Mouse (Mus musculus): ENCODE measurements around the gene Wars. TPM values are rescaled to one million over a fixed set of nuclear protein-coding genes. Genes with fewer than 3 reads are reported as not detected.
A peak's percentile ranks its signal among the peaks of the same experiment; 100 is the strongest.

Gene Wars
- polyA plus RNA-seq (2016; fragmentation: Nextera tagmentation; extraction: Ambion mirVana), result 142 and 143 TPM in 2 replicates

DNA sequence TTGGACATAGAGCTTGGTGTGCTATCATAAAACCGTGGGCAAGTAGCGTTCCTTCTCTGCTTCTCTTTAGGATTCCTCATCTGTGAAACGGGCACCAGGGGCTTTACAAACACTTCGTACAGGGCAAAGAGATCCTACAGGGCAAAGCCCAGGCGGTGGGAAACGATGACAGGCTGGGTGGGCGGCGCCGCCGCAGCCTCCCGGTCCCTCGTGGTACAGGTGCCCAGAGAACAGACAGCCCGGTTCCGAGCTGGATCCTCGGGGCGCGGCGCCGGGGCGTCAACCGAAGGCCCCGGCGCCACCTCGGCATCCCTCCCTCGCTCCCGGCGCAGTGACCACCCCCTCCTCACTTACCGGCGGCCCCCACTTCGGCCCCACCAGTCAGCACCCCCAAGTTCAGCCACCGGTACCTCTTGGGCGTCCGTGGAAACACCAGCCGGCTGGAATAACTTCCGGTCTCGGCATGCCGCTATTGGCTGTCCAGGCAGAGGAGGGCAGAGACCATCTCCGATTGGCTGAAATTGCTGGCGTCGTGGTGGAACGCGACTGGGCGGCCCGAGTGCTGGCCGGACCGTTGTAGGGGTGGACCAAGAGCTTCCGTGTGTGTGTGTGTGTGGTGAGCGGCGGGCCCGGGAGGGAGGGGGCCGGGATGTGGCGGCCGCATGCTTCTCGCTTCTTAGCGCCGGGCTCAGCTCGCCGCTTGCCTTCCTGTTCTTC, at the start of gene Wars:
TSS of gene Wars (minus strand) at position 460 of the 717 bp plus-strand sequence.
- Histone ChIP-seq H3K4me1 (replicated peaks) (peaks cover 25% of the 10 kb centered on the region), H3K27ac (peak within 1 kb of the TSS; percentile 91), H3K4me3 (peak within 1 kb of the TSS; percentile 94), H3K36me3 (peaks cover 33% of the 10 kb centered on the region), H3K27me3 (ENCODE audit: insufficient read depth, poor library complexity, severe bottlenecking) (no peaks in the 10 kb centered on the region), H3K9me3 (no peaks in the 10 kb centered on the region)
- peak; percentile 97 for DNase-seq (ENCODE audit: low spot score)
- whole genome bisulfite sequencing, result under 1% methylated on average over 58 of the region's 58 CpGs

DNA sequence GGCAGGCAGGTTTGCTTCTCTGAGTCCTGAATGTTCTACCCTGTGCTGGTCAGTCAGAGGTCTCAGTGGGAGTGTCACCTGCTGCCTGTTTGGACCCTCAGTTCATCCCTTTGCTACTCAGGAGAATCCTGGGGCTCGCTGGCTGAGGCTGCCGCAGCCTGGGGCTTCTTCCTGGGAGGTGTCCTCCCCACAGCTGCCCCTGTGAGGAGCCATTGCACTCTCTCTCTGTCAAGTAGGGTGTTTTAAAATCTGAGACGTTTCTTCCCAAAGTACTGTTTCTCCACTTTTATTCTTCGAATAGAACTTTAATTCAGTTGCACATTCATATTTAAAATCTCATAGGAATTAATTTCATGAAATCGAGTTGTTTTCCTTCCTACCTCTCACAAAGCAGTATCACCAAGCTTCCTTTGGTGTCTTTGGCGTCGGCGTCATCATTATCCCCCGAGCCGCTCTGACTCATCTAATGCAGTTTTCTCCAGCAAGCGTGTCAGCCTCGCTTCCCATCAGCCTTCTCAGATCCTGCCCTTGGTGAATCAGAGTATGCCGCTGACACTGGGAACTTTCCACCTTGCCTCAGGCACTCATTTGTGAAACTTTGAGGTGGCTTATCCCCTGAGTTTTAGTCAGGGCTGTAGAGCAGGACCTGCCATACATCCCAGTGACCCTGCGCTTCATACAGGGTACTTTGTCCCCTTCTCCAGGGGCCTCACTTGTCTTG, 48.4 kb upstream of the Wars start:
- H3K27me3 ChIP-seq (ENCODE audit: insufficient read depth, poor library complexity, severe bottlenecking), result no peaks in the 10 kb centered on the region
- DNase-seq (ENCODE audit: low spot score), result no peak
- no peaks in the 10 kb centered on the region for H3K9me3 ChIP-seq
- H3K36me3 ChIP-seq, result no peaks in the 10 kb centered on the region
- no peak overlapping the region for H3K4me3 ChIP-seq
- 86% methylated on average over 14 of the region's 14 CpGs for WGBS
- peaks cover 4% of the 10 kb centered on the region for H3K4me1 ChIP-seq (replicated peaks)
- H3K27ac ChIP-seq, result peak overlapping the region; percentile 40

- no peaks in the 10 kb centered on the region for H3K27me3 ChIP-seq (ENCODE audit: insufficient read depth, poor library complexity, severe bottlenecking)
- H3K9me3 ChIP-seq, result no peaks in the 10 kb centered on the region
- H3K27ac ChIP-seq, result no peak overlapping the region
- WGBS, result 65% methylated on average over 2 of the region's 2 CpGs
- H3K36me3 ChIP-seq, result no peaks in the 10 kb centered on the region
- H3K4me3 ChIP-seq, result no peak overlapping the region
- H3K4me1 ChIP-seq (replicated peaks), result peaks cover 9% of the 10 kb centered on the region
- DNase-seq (ENCODE audit: low spot score), result no peak
Measured at GRCm38 (mm10) chr12:108941282-108941681, 47.3 kb upstream of the Wars start.

DNA sequence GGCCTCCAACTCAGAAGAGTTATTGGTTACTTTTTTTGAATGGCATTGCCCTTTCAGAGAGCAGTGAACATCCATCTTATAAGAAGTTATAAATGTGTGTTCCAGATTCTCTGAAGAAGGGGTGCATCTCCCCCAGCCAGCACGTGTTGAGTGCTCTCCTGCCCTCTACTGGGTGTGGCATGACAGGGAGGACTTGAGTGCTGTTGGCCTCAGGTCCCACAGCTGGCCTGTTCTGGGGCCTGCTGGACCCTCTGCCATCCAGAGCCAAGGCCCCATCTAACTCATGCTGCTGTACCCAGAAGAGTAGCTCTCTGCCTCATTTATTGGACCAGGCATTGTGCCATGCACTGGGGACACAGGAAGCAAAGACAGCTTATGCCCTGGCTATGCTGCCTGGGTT, 46.3 kb upstream of the Wars start:
- WGBS, result 61% methylated on average over 1 of the region's 1 CpGs
- no peak overlapping the region for H3K27ac ChIP-seq
- H3K9me3 ChIP-seq, result no peaks in the 10 kb centered on the region
- peaks cover 9% of the 10 kb centered on the region for H3K4me1 ChIP-seq (replicated peaks)
- H3K36me3 ChIP-seq, result no peaks in the 10 kb centered on the region
- no peak for DNase-seq (ENCODE audit: low spot score)
- no peak overlapping the region for H3K4me3 ChIP-seq
- no peaks in the 10 kb centered on the region for H3K27me3 ChIP-seq (ENCODE audit: insufficient read depth, poor library complexity, severe bottlenecking)

DNA sequence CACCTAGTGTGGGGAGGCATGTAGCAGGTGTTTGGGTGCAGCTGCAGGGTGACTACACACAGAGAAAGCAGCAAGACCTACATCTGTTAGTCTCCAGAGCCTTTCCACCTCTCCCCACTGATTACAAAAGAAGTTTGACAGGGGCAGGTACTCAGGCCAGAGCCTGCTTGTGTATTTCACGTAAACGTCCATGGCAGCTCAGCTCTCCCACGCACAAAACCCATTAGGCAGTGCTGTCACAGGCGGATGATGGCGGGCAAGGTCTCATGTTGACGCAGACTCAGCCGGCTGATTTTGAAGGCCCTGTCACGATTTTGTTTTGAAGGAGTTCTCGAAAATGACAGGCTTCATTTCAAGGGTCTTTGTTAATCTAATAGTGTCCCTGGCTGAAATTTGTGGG, 45.3 kb upstream of the Wars start:
- DNase-seq (ENCODE audit: low spot score), result no peak
- WGBS, result 81% methylated on average over 9 of the region's 9 CpGs
- H3K27me3 ChIP-seq (ENCODE audit: insufficient read depth, poor library complexity, severe bottlenecking), result no peaks in the 10 kb centered on the region
- no peaks in the 10 kb centered on the region for H3K9me3 ChIP-seq
- no peak overlapping the region for H3K4me3 ChIP-seq
- peak overlapping the region; percentile 72 for H3K27ac ChIP-seq
- no peaks in the 10 kb centered on the region for H3K36me3 ChIP-seq
- H3K4me1 ChIP-seq (replicated peaks), result peaks cover 11% of the 10 kb centered on the region

DNA sequence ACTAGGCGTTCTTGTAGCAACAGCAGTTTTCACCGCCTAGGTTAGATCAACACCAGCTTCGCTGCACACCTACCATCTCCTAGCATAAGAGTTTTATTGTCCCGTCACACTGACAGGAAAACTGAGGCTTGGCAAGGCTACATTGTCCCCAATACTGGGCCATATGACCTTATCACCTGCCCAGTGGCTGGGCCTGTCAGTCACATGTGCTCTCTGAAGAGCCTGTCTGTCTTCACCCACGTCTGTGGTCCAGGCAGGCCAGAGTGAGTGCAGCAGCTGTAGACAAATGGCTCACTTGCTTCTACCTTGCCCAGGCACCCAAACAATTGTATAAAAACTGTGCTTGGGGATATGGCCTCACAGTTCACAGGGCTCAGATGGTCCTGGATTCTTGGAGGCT, 44.9 kb upstream of the Wars start:
- Histone ChIP-seq H3K27ac (peak overlapping the region; percentile 72), H3K4me1 (replicated peaks) (peaks cover 15% of the 10 kb centered on the region), H3K27me3 (ENCODE audit: insufficient read depth, poor library complexity, severe bottlenecking) (no peaks in the 10 kb centered on the region), H3K9me3 (no peaks in the 10 kb centered on the region), H3K36me3 (no peaks in the 10 kb centered on the region), H3K4me3 (no peak overlapping the region)
- no peak for DNase-seq (ENCODE audit: low spot score)
- WGBS, result 82% methylated on average over 5 of the region's 5 CpGs

- no peaks in the 10 kb centered on the region for H3K27me3 ChIP-seq (ENCODE audit: insufficient read depth, poor library complexity, severe bottlenecking)
- H3K27ac ChIP-seq, result no peak overlapping the region
- no peak overlapping the region for H3K4me3 ChIP-seq
- no peak for DNase-seq (ENCODE audit: low spot score)
- peaks cover 23% of the 10 kb centered on the region for H3K4me1 ChIP-seq (replicated peaks)
- WGBS, result 97% methylated on average over 4 of the region's 4 CpGs
- no peaks in the 10 kb centered on the region for H3K36me3 ChIP-seq
- H3K9me3 ChIP-seq, result no peaks in the 10 kb centered on the region
Measured at GRCm38 (mm10) chr12:108937506-108937905, 43.5 kb upstream of the Wars start.

GRCm38 (mm10) chr12:108936834-108937233, 42.9 kb upstream of the Wars start:
- Histone ChIP-seq H3K4me1 (replicated peaks) (peaks cover 30% of the 10 kb centered on the region), H3K4me3 (no peak overlapping the region), H3K9me3 (no peaks in the 10 kb centered on the region), H3K27ac (no peak overlapping the region), H3K27me3 (ENCODE audit: insufficient read depth, poor library complexity, severe bottlenecking) (no peaks in the 10 kb centered on the region), H3K36me3 (no peaks in the 10 kb centered on the region)
- DNase-seq (ENCODE audit: low spot score), result no peak
- 64% methylated on average over 6 of the region's 6 CpGs for WGBS

- H3K9me3 ChIP-seq, result no peaks in the 10 kb centered on the region
- H3K27me3 ChIP-seq (ENCODE audit: insufficient read depth, poor library complexity, severe bottlenecking), result no peaks in the 10 kb centered on the region
- H3K36me3 ChIP-seq, result no peaks in the 10 kb centered on the region
- H3K4me1 ChIP-seq (replicated peaks), result peaks cover 46% of the 10 kb centered on the region
- DNase-seq (ENCODE audit: low spot score), result no peak
- 80% methylated on average over 6 of the region's 6 CpGs for WGBS
- H3K4me3 ChIP-seq, result no peak overlapping the region
- no peak overlapping the region for H3K27ac ChIP-seq
Measured at GRCm38 (mm10) chr12:108934231-108934630, 40.3 kb upstream of the Wars start.

DNA sequence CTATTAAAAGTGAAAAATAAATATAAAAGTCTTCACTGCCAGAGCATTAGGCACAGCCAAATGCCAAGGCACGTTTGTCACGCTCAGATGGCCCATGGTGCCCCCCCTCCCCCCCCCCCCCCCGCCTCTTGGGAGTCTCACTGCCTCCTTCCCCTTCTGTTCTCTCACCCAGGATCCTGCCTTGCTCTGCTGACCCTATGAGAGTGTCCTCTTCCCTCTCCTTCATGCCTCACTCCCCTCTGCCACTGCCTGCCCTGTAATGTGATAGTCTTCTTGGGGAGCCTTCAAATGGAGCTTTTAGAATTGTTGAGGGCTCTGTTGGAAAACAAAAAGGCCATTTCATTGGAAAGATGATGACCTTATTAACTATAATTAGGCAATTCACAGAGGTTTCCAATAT, 38.1 kb upstream of the Wars start:
- Histone ChIP-seq H3K4me3 (no peak overlapping the region), H3K36me3 (no peaks in the 10 kb centered on the region), H3K9me3 (no peaks in the 10 kb centered on the region), H3K27ac (peak overlapping the region; percentile 64; the same call in 1 of the 2 replicates), H3K4me1 (replicated peaks) (peaks cover 63% of the 10 kb centered on the region), H3K27me3 (ENCODE audit: insufficient read depth, poor library complexity, severe bottlenecking) (no peaks in the 10 kb centered on the region)
- WGBS, result 12% methylated on average over 3 of the region's 3 CpGs
- DNase-seq (ENCODE audit: low spot score), result no peak

DNA sequence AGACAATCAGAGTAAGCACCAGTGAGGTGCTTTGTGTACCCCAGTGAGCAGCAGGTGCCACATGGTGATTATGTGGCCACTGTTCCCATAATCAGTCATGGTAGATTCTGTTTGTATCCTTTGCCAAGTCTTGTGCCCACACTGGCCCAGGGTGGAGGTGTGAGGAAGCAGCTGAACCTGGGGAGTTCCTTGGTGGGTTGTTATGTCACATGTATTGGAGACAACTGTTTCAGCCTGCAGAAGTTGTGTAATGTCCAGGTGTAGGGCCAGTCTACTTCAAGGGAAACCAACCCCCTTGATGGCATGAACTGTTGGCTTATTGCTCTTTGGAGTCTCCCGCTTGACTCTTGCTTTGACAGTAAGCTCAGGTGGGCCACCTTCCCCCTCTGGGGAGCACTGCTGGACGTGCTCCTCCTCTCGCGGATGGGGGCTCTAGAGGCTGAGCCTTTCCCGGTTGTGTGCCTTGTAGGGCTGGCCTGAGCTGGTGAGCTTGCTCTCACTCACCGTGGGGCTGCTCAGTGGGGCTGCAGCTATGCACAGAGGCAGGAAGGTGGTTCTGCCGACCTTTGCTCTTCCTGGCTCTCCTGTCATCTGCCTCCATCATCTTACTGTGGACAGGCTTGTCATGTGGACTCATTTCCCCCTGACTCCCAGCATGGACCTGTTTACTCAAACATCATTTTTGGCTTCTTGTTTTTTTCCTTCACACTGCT, 37.5 kb upstream of the Wars start:
- H3K9me3 ChIP-seq, result no peaks in the 10 kb centered on the region
- H3K4me3 ChIP-seq, result no peak overlapping the region
- H3K27me3 ChIP-seq (ENCODE audit: insufficient read depth, poor library complexity, severe bottlenecking), result no peaks in the 10 kb centered on the region
- peak overlapping the region; percentile 64 for H3K27ac ChIP-seq
- H3K36me3 ChIP-seq, result no peaks in the 10 kb centered on the region
- DNase-seq (ENCODE audit: low spot score), result no peak
- 49% methylated on average over 7 of the region's 7 CpGs for WGBS
- peaks cover 63% of the 10 kb centered on the region for H3K4me1 ChIP-seq (replicated peaks)

DNA sequence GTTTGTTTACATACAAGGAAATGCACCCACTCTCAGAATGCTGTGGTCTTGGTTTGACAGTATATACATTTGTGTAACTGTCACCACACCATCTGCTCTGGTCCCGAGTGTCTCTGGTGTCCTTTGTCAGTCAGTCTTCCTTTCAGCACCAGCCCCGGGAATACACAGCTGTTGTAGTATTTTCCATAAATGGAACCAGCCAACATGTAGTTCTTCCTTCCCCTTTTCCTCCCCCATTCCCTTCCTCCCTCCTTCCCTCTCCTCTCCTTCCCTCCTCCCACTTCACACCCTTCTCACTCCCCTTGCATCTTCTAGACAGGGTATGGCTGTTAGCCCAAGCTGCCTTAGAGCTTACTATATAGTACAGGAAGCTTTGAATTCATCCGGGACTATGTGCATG, 35.5 kb upstream of the Wars start:
- no peak for DNase-seq (ENCODE audit: low spot score)
- Histone ChIP-seq H3K4me1 (replicated peaks) (peaks cover 65% of the 10 kb centered on the region), H3K4me3 (no peak overlapping the region), H3K27me3 (ENCODE audit: insufficient read depth, poor library complexity, severe bottlenecking) (no peaks in the 10 kb centered on the region), H3K9me3 (no peaks in the 10 kb centered on the region), H3K36me3 (no peaks in the 10 kb centered on the region), H3K27ac (peak overlapping the region; percentile 40; the same call in 1 of the 2 replicates)
- WGBS, result 74% methylated on average over 3 of the region's 3 CpGs

GRCm38 (mm10) chr12:108928249-108928648, 34.3 kb upstream of the Wars start:
- Histone ChIP-seq H3K27ac (peak overlapping the region; percentile 40; the same call in 1 of the 2 replicates), H3K27me3 (ENCODE audit: insufficient read depth, poor library complexity, severe bottlenecking) (no peaks in the 10 kb centered on the region), H3K4me1 (replicated peaks) (peaks cover 56% of the 10 kb centered on the region), H3K9me3 (no peaks in the 10 kb centered on the region), H3K36me3 (no peaks in the 10 kb centered on the region), H3K4me3 (no peak overlapping the region)
- 91% methylated on average over 2 of the region's 2 CpGs for WGBS
- no peak for DNase-seq (ENCODE audit: low spot score)

Data from hindbrain, embryonic 10.5 days (tissue).